Mouse (Mus musculus) left cerebral cortex, adult 2 months (tissue): Measurements from ENCODE around the gene Slc7a15. TPM values are rescaled to one million over a fixed set of nuclear protein-coding genes. Genes with fewer than 3 reads are reported as not detected.

Source experiments
- DNase-seq, 2 experiments: peaks; one replicate each; pipeline ENCODE4 v3.0.0; 2021 to 2022; ENCODE audit warnings: low spot score in 2 of 2, mixed read lengths in 1 of 2; ENCODE audit errors: extremely low spot score in 1 of 2
- H3K27ac ChIP-seq: fragments of 200-600 bp; 2 replicates; pipeline ENCODE4 v1.8.1; 2022
- H3K4me3 ChIP-seq: fragments of 200-600 bp; 2 replicates; pipeline ENCODE4 v1.8.1; 2022
- CTCF ChIP-seq: fragments of 200-600 bp; IDR thresholded peaks from 2 replicates; pipeline ENCODE4 v1.8.1; 2022; ENCODE audit warnings: antibody characterized with exemption, mild to moderate bottlenecking, moderate library complexity
- intact Hi-C: fragments of 180-260 bp; cut with DNase I; formaldehyde crosslinking; loops from one replicate; pipeline ENCODE4 v1.15.1; 2025
- total RNA-seq, 2 experiments: library from RNA; stranded (reverse); gene quantifications; 2 replicates each; pipeline ENCODE4 v1.2.3; 2021

The Slc7a15 gene
- total RNA-seq, 2 experiments from 2014 or later, result not detected

DNA sequence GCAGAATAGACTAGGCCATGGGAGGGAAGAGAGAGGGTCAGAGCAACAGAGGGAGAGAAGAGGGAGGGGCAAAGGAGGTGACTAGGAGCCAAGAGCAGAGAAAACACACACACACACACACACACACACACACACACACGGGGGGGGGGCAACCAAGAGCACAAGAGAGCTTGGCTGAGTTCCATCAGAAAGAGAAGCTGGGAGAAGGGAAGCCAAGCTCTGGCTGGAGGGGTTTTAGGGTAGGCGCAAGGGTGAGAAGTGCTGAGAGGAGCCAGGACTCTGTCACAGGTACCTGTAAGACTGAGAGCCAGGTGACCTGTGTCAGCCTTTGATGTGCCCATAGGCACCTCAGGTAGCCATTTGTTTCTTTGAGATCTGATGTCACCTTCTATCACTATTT is 76.2 kb downstream of the Slc7a15 start:
- intact Hi-C loops, result no loop called here
- no peak for DNase-seq
- TF ChIP-seq CTCF, result no peak
- no peak overlapping the region for H3K27ac ChIP-seq
- no peak overlapping the region for H3K4me3 ChIP-seq

DNA sequence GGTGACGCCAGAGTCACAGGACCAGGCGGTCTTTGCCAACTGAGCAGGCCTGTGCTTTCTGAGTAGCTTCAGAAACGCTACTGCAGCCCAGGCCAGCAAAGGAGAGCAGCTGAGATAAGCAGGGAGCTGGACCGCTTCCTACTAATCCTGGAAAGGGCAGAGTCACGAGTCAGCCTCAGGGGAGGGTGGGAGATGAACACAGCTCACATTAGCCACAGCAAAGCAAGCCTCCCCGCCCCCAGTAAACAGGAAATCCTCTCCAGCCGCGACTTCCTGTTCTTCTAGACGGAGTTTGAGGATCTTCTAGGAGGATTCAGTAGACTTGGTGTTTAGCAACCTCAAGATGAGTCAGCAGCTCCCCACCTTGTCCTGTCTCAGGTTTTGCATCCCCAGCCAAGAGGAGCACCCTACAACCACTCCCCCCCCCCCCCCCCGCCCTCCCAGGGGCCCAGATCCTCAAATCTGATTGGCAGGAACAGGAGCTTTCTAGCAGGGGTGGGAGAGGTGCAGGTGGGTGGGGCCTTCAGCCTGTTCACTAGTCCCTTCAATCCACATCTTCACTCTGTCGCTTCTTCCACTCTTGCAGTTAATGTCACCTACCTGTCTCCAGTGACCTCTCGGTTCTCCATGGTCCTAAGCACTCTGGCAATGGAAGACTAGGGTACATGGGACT is 77.4 kb downstream of the Slc7a15 start:
- H3K4me3 ChIP-seq, result no peak overlapping the region
- no peak overlapping the region for H3K27ac ChIP-seq
- no peak for TF ChIP-seq CTCF
- intact Hi-C loops, result no loop called here
- DNase-seq, result peak in 1 of 2 experiments; percentile 33

DNA sequence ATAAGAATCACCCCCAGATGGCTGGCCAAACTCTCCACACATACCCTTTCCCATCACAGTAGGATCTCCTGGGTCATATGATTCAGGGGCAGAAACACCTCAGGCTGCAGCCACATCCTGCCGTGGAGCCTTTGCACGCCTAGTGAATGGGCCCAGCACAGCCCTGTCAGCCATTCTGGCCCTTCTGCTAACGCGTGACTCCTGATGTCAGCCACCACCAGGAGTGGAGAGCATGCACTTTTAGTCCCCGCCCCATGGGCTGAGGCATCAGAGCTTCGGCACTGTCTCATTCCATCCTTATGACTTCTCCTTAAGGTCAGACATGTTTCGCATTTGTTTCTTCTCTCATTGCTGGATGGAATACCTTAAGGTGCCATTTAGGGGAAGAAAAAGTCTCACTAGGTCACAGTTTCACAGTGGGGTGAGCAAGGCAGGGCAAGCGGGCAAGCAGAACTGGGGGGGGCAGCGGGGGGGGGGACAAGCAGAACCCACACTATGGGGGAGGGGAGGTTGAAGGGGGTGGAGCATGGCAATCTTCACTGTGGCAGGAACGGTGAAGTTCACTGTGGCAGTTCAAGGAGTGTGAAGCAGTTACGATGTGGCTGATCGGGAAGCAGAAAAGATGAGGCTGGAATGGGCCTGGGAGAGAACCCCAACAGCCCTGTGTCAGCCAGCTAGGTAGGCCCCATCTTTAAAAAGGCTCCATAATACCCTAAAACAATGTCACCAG is 79.3 kb downstream of the Slc7a15 start:
- Histone ChIP-seq H3K4me3 (no peak overlapping the region), H3K27ac (no peak overlapping the region)
- no peak for TF ChIP-seq CTCF
- intact Hi-C loops, result no loop called here
- no peak for DNase-seq

DNA sequence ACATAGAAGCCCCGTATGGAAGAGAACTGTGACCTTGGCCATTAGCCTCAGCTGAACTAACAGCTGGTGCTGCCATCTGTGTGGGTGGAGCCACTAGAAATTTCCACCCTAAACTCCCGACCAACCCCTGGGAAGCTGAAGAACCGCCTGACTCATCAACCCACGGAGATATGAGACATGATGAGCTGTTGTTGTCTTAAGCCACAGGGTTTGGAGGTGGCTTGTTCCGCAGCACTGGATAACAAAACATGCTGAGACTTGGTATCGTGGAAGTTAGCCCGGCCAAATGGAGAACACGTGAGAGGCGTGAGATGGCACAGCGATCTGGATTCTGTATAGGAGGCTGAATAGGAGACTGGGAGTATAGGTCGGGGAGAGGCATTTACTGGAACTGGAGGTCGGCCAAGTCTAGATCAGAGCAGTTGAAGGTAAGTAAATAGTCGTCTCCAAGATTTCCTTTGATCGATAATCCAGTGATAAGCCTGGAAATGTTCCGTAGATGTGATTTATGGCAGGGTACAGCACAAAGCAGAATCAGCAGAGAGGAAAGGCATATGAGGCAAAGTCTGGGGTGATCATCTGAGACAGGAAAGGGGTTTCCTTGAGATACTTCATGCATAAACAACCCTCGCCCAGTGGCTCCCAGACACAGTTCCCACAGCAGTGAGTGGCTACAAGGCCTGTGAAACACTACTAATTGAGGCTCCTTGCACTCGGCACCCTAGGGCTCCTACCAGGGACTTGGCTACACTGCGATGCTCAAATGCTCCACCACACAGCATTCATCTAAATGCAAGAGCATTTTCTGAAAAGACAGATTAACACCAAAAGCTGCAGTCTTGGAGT is 87.6 kb downstream of the Slc7a15 start:
- no peak overlapping the region for H3K27ac ChIP-seq
- no peak for TF ChIP-seq CTCF
- intact Hi-C loops, result no loop called here
- H3K4me3 ChIP-seq, result no peak overlapping the region
- DNase-seq, result no peak

DNA sequence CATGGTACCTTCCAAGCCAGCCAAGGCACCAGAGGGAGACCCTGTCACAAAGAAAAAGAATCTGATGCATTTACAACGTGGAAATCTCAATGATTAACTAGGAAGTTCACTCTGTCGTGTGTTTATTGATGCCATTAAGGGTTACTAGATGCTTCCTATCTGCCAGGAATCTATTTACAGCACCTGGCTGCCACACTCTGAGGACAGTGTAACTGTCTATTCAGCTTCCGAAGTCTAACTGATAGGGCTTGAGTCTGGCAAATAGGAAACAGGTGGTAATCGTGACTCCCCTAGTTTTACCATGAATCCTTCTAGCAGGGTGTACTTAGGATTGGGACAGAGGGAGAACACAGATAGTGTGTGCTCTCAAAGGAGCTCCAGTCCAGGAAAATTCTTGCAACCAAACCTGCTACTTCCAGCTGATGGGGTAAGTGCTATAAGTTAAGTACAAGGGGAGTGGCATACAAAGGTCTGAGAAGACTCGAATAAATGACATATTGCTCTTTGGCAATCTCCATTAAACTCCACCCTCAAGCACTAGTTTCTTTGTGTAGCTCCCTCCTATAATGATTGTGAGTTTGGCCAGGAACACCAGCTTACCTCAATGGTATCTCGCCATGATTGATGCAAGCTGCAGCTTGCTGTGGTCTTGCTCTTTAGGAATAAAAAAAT is 88.4 kb downstream of the Slc7a15 start:
- no peak for DNase-seq
- Histone ChIP-seq H3K4me3 (no peak overlapping the region), H3K27ac (no peak overlapping the region)
- intact Hi-C loops, result no loop called here
- no peak for TF ChIP-seq CTCF

DNA sequence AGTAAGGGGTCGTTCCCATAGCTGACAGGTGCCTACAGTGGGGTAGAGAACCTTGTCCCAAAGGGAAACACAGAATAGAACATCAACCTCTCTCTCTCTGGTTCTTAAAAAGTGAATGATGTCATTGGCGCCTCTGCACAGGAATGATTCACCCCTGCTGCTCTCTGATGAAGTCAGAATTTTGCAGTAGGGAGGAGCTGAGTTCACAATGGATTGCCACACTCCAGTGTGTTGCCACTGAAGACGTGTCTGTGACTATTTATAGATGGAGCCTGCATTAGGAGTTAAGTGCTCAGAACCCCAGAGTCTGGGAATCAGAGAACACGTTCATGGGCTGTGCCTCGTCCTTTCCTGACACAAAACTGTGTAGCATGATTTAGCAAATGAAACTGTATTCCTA is 89.2 kb downstream of the Slc7a15 start:
- no peak for TF ChIP-seq CTCF
- no peak for DNase-seq
- H3K4me3 ChIP-seq, result no peak overlapping the region
- intact Hi-C loops, result no loop called here
- H3K27ac ChIP-seq, result no peak overlapping the region

DNA sequence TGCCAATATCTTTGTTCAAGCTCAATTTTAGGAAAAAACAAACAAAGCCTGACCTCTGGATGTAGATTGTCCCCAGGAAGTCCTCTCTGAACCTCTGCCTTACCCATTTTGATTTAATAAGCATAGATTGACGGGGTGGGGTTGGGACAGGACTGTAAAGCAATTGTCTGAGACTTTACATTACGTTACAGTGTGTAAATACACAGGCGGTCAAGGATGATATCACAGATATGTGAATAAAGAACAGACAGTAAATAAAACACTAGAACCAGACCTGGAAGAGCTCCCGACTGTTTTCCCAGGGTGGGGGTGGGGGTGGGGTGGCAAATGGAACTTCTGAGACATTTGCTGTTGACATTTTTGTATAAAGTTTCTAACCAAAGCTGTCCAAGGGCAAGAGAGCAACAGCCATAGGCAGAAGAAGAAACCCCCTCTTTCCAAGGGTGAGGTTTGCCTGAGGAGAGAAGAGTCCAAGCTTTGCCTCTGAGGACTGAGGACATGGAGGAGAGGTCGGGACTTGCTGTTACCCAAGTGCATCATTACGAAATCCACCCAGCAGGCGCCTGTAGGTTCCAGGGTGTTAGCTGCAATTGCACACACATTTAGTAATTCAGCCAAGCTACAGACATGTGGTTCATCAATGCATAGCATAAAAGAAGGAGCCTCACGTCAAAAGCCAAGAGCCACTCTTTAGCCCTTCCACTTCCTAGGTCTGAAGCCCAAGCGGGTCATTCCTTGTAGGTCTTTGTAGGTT is 91.7 kb downstream of the Slc7a15 start:
- intact Hi-C loops, result no loop called here
- Histone ChIP-seq H3K27ac (no peak overlapping the region), H3K4me3 (no peak overlapping the region)
- no peak for TF ChIP-seq CTCF
- DNase-seq, result no peak

DNA sequence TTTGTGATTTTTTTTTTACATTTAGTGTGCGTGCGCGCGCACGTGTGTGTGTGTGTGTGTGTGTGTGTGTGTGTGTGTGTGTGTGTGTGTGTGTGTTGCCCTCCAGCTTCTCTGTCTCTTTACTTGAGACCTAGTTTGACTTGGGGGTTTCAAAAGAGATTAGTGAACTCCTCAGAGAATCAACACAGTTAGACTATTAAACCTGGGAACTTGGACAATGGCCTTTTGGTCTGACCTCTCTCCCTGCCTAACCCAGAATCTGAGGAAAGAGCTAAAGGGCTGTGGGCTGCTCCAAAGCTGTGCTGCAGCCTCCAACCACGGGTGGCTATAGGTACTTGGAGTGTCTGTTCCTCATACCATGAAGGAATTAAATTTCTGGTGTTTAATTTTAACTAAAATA is 94.7 kb downstream of the Slc7a15 start:
- no peak for DNase-seq
- intact Hi-C loops, result loop anchor here (2.0 kb wide), 1 partner anchor 43 kb away; no protein-coding TSS in a partner anchor
- Histone ChIP-seq H3K4me3 (no peak overlapping the region), H3K27ac (no peak overlapping the region)
- TF ChIP-seq CTCF, result no peak

DNA sequence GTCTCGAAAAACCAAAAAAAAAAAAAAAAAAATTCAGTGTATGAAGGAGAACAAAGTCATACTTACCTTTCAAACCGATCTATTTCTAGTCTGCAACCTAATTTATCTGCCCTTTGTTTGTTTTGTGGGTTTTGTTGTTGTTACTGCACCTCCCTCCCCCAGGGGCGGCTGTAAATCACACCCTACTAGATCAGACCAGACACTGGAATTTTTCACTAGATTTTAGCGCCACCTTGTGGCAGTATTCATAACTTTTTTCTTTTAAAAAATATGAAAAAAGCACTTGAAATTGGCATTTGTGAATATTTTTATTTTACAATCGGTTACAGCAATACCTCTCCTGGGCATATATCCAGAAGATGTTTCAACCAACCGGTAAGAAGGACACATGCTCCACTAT is 96.3 kb downstream of the Slc7a15 start:
- no peak for DNase-seq
- peak; percentile 67 for TF ChIP-seq CTCF
- intact Hi-C loops, result loop anchor here (1.0 kb wide), 1 partner anchor 182 kb away; no protein-coding TSS in a partner anchor
- H3K27ac ChIP-seq, result no peak overlapping the region
- H3K4me3 ChIP-seq, result no peak overlapping the region

DNA sequence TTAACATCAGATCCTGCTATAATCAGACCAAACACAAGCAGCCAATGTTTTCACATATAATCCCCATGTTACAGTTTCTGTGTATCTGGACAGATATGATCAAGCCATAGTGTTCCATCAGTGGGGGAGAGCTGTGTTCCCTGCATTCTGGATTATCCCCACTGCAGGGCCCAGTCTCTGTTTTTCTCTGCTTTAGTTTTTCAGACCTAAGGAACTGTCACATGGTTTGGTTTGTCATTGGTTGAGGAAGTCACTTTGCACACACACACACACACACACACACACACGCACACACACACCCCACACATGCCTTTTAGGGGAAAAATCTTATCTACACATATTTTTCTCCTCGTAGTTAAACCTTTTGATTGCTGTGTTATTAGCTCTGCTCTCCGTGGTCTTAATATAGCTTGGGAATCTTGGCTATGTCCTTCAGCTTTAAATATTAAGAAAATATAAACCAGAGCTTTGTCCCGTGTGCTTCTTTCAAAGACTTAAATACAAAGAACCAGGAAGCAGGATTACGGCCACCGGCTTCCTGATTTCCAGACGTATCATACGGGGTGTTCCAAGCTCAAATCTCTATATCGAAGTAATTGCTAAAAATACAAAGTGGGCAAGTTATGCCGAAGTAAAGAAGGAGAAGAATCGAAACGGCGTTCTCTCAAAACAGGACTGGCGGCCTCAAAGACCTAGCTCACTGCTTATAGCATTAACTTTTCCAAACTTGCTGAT is 97.1 kb downstream of the Slc7a15 start:
- H3K4me3 ChIP-seq, result no peak overlapping the region
- peak overlapping the region; percentile 99 for H3K27ac ChIP-seq
- intact Hi-C loops, result loop anchor here (1.0 kb wide), 1 partner anchor 181 kb away; no protein-coding TSS in a partner anchor
- DNase-seq, result no peak
- TF ChIP-seq CTCF, result no peak
